Mouse (Mus musculus) neural tube, embryonic 12.5 days (tissue): ENCODE data around the gene Hcrt. TPM values are rescaled to one million over a fixed set of nuclear protein-coding genes. Genes with fewer than 3 reads are reported as not detected.

Source experiments
- ATAC-seq: fragments of 200-750 bp; cut with Nextera tagmentation; 2 replicates; pipeline ENCODE4 v1.8.0; 2017; ENCODE audit warnings: low read depth, mild to moderate bottlenecking, moderate TSS enrichment, moderate library complexity; ENCODE audit not compliant: low FRiP score
- H3K27ac ChIP-seq: fragments of 300-500 bp; sonication (generic); 2 replicates; pipeline ENCODE4 v1.5.1; 2016
- H3K27me3 ChIP-seq: fragments of 300-500 bp; sonication (generic); replicated peaks from 2 replicates; pipeline ENCODE4 v1.6.1; 2016; ENCODE audit warnings: mild to moderate bottlenecking
- H3K36me3 ChIP-seq: fragments of 300-500 bp; sonication (generic); 2 replicates; pipeline ENCODE4 v1.6.1; 2016; ENCODE audit warnings: mild to moderate bottlenecking
- H3K4me1 ChIP-seq: fragments of 300-500 bp; sonication (generic); 2 replicates; pipeline ENCODE4 v1.6.1; 2016
- H3K4me2 ChIP-seq: fragments of 300-500 bp; sonication (generic); replicated peaks from 2 replicates; pipeline ENCODE4 v1.6.1; 2016; ENCODE audit warnings: mild to moderate bottlenecking
- H3K4me3 ChIP-seq: fragments of 300-500 bp; sonication (generic); 2 replicates; pipeline ENCODE4 v1.5.1; 2016
- H3K9ac ChIP-seq: fragments of 300-500 bp; sonication (generic); 2 replicates; pipeline ENCODE4 v1.6.1; 2016; ENCODE audit warnings: mild to moderate bottlenecking
- H3K9me3 ChIP-seq: fragments of 300-500 bp; sonication (generic); 2 replicates; pipeline ENCODE4 v1.6.1; 2016; ENCODE audit warnings: mild to moderate bottlenecking
- WGBS: fragments of 180-500 bp; shearing (Covaris S2); methylation state at CpG from one replicate; pipeline ENCODE4 v1.1.7; 2016; 5-methylcytosine and 5-hydroxymethylcytosine counted together
- polyA plus RNA-seq: library from polyadenylated mRNA; unstranded; fragments of >200 nt; fragmentation: Nextera tagmentation; extraction: Ambion mirVana; gene quantifications from 2 replicates; pipeline ENCODE4 v1.2.1, GENCODE M21; 2016

The Hcrt gene
- polyA plus RNA-seq, 1 experiment from 2014 or later, result 0.38 TPM

GRCm38 (mm10) chr11:100729976-100730375 is 32.8 kb downstream of the Hcrt start:
- Histone ChIP-seq H3K27me3 (no peaks in the 10 kb centered on the region), H3K4me3 (no peak overlapping the region), H3K36me3 (peaks cover 31% of the 10 kb centered on the region), H3K9me3 (no peaks in the 10 kb centered on the region), H3K4me2 (no peak overlapping the region), H3K9ac (no peak overlapping the region), H3K4me1 (no peaks in the 10 kb centered on the region), H3K27ac (no peak overlapping the region)
- ATAC-seq, result no peak
- WGBS, result 87% methylated on average over 4 of the region's 4 CpGs

- Histone ChIP-seq H3K4me1 (0 out of 2 replicates have a peak, but pooled peaks cover 5% of the 10 kb centered on the region), H3K9ac (no peak overlapping the region), H3K9me3 (no peaks in the 10 kb centered on the region), H3K27me3 (no peaks in the 10 kb centered on the region), H3K4me2 (no peak overlapping the region), H3K27ac (no peak overlapping the region), H3K4me3 (no peak overlapping the region), H3K36me3 (peaks cover 31% of the 10 kb centered on the region)
- ATAC-seq, result no peak
- WGBS, result 91% methylated on average over 6 of the region's 6 CpGs
Observed at GRCm38 (mm10) chr11:100728601-100729000, 34.1 kb downstream of the Hcrt start.

DNA sequence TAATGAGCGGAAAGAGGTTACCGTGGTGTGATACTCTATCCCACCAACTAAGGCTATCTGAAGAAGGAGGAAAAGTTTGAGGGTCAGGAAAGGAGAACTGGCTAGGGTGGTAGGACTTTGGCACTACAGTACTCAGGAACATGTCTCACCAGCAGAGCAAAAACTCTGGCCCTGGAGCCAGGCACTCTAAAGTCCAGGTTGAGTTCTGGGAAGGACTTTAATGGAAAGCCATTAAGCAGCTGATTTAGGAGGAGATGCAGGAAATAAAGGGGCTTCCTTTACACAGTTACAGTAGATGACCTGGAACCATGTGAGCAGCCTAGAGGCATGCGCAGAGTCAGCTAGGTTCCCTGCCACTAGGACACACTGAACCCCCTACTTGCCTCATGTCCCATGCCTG is 35.5 kb downstream of the Hcrt start:
- H3K9me3 ChIP-seq, result no peaks in the 10 kb centered on the region
- 97% methylated on average over 3 of the region's 3 CpGs for WGBS

DNA sequence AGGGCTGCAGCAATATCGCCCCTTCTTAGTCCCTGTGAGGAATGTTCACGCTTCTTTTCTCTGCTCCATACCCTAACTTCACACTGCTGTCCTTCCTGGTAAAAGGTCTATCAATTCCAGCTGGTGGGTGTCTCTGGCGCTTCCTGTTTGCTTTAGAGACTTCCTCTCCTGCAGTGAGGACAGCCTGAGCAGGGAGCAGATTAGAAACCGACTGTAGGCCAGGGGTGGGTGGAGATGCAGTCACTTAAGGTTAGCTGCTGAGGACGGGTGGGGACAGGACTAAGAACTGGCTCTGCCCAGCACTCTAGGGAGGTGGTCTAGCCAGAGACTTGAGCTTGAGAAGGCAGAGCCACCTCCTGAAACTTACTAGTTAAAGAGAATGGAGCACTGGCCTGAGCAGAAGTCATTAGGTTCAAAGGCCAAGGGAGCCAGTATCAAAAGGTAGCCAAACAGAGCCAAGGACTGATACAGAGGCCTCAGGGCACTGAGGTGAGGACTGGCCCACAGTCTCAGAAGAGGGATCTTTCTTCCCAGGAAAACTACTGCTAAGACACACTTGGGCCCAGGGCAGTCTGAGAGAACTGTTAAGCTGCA is 37.7 kb downstream of the Hcrt start:
- no peak for ATAC-seq
- Histone ChIP-seq H3K9ac (no peak overlapping the region), H3K27ac (no peak overlapping the region), H3K27me3 (no peaks in the 10 kb centered on the region), H3K36me3 (peaks cover 15% of the 10 kb centered on the region), H3K9me3 (no peaks in the 10 kb centered on the region), H3K4me3 (no peak overlapping the region), H3K4me2 (no peak overlapping the region), H3K4me1 (peaks cover 15% of the 10 kb centered on the region; the same call in 1 of the 2 replicates)
- WGBS, result 56% methylated on average over 5 of the region's 5 CpGs

More for the DNA sequence above, 35.5 kb downstream of the Hcrt start:
- Histone ChIP-seq H3K36me3 (peaks cover 20% of the 10 kb centered on the region), H3K4me3 (no peak overlapping the region), H3K4me1 (0 out of 2 replicates have a peak, but pooled peaks cover 11% of the 10 kb centered on the region), H3K9ac (no peak overlapping the region), H3K27ac (no peak overlapping the region), H3K27me3 (no peaks in the 10 kb centered on the region), H3K4me2 (no peak overlapping the region)
- ATAC-seq, result no peak

DNA sequence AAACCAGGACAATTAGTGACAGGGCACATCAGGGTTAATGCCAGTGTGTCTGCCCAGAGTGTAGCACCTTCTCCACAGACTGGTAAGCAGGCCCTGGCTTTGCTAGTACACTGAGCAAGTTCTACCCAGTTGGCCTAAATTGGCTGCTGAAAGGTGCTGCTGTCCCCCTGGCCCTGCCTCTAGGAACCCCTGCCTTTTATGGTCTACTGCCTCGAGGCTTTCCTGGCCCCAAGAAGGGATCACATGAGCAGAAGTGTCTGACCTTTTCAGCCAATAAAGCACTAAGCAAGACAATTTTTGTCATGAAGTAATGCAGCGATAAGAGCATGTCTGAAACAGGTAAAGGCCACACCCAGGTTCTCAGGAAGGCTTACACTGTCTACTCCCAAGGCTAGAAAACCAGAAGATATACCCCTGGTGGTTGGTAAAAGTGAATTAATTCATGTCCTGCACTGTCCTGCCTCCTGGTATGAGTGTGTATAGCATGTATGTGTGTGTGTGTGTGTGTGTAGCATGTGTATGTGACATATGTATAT is 40.2 kb downstream of the Hcrt start:
- Histone ChIP-seq H3K4me3 (no peak overlapping the region), H3K27ac (no peak overlapping the region), H3K4me2 (no peak overlapping the region), H3K4me1 (peaks cover 15% of the 10 kb centered on the region; the same call in 1 of the 2 replicates), H3K36me3 (peaks cover 26% of the 10 kb centered on the region), H3K9ac (no peak overlapping the region), H3K27me3 (no peaks in the 10 kb centered on the region), H3K9me3 (no peaks in the 10 kb centered on the region)
- WGBS, result 60% methylated on average over 2 of the region's 2 CpGs
- no peak for ATAC-seq

GRCm38 (mm10) chr11:100721776-100722492 is 40.8 kb downstream of the Hcrt start:
- Histone ChIP-seq H3K27me3 (no peaks in the 10 kb centered on the region), H3K9me3 (no peaks in the 10 kb centered on the region), H3K27ac (no peak overlapping the region), H3K4me2 (no peak overlapping the region), H3K9ac (no peak overlapping the region), H3K4me1 (peaks cover 15% of the 10 kb centered on the region; the same call in 1 of the 2 replicates), H3K36me3 (peaks cover 27% of the 10 kb centered on the region), H3K4me3 (no peak overlapping the region)
- WGBS, result 76% methylated on average over 8 of the region's 8 CpGs
- ATAC-seq, result no peak

GRCm38 (mm10) chr11:100721254-100721653 is 41.5 kb downstream of the Hcrt start:
- ATAC-seq, result no peak
- Histone ChIP-seq H3K27me3 (no peaks in the 10 kb centered on the region), H3K36me3 (peaks cover 34% of the 10 kb centered on the region), H3K27ac (no peak overlapping the region), H3K9ac (no peak overlapping the region), H3K9me3 (no peaks in the 10 kb centered on the region), H3K4me2 (no peak overlapping the region), H3K4me1 (peaks cover 15% of the 10 kb centered on the region; the same call in 1 of the 2 replicates), H3K4me3 (no peak overlapping the region)
- WGBS, result 77% methylated on average over 4 of the region's 4 CpGs

- no peak for ATAC-seq
- no peak overlapping the region for H3K9ac ChIP-seq
- H3K4me2 ChIP-seq, result no peak overlapping the region
- no peak overlapping the region for H3K4me3 ChIP-seq
- no peak overlapping the region for H3K27ac ChIP-seq
- H3K9me3 ChIP-seq, result no peaks in the 10 kb centered on the region
- H3K27me3 ChIP-seq, result no peaks in the 10 kb centered on the region
- 79% methylated on average over 5 of the region's 5 CpGs for WGBS
- H3K36me3 ChIP-seq, result peaks cover 43% of the 10 kb centered on the region
- peaks cover 15% of the 10 kb centered on the region; the same call in 1 of the 2 replicates for H3K4me1 ChIP-seq
Observed at GRCm38 (mm10) chr11:100720345-100720744, 42.4 kb downstream of the Hcrt start.

DNA sequence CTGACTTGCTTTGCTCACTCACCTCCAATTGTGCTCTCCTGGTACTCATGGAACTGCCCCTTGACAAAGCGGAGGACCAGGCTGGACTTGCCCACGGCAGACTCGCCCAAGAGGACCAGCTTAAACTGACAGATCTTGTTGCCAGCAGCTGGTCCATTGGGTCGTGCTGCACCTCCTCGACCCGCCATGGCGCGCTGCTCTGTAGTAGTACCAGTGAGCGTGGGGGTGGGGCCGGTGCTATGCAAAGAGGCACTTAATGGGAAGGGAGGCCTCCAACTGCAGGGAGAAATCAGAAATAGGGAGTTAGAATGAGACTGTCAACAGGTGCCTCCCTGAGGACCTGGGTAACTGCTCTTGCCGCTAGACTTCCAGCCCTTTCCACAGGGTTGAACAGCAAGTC is 42.8 kb downstream of the Hcrt start:
- no peak overlapping the region for H3K4me2 ChIP-seq
- H3K9ac ChIP-seq, result no peak overlapping the region
- ATAC-seq, result no peak
- no peaks in the 10 kb centered on the region for H3K9me3 ChIP-seq
- WGBS, result 80% methylated on average over 11 of the region's 11 CpGs
- peaks cover 15% of the 10 kb centered on the region; the same call in 1 of the 2 replicates for H3K4me1 ChIP-seq
- H3K4me3 ChIP-seq, result no peak overlapping the region
- H3K27me3 ChIP-seq, result no peaks in the 10 kb centered on the region
- H3K36me3 ChIP-seq, result peaks cover 46% of the 10 kb centered on the region
- H3K27ac ChIP-seq, result no peak overlapping the region

DNA sequence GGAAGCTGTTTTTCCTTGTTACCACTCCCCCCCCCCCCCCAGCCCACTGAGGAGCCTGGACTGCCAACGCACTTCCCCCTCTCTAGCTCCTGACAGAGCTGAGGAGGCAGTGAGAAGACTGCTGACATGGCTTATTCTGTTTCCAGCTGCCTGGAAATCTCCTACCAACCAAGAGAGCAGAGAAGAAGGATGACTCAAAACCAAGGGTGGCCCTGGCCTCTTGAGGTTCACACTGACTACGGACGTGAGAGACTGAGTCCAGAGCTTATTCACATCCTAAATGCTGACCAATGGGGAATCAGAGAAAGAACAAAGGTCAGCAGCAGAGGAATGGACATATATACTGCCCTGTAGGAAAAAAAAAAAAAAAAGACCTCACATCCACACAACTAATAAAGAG is 43.4 kb downstream of the Hcrt start:
- WGBS, result 84% methylated on average over 3 of the region's 3 CpGs
- no peak overlapping the region for H3K9ac ChIP-seq
- no peak for ATAC-seq
- H3K27ac ChIP-seq, result no peak overlapping the region
- no peaks in the 10 kb centered on the region for H3K27me3 ChIP-seq
- H3K36me3 ChIP-seq, result peaks cover 47% of the 10 kb centered on the region
- H3K4me3 ChIP-seq, result no peak overlapping the region
- H3K4me2 ChIP-seq, result no peak overlapping the region
- peaks cover 13% of the 10 kb centered on the region for H3K4me1 ChIP-seq
- no peaks in the 10 kb centered on the region for H3K9me3 ChIP-seq

- no peak overlapping the region for H3K4me2 ChIP-seq
- no peak overlapping the region for H3K27ac ChIP-seq
- WGBS, result 98% methylated on average over 4 of the region's 4 CpGs
- no peak overlapping the region for H3K4me3 ChIP-seq
- H3K9me3 ChIP-seq, result no peaks in the 10 kb centered on the region
- ATAC-seq, result no peak
- no peaks in the 10 kb centered on the region for H3K27me3 ChIP-seq
- peaks cover 47% of the 10 kb centered on the region for H3K36me3 ChIP-seq
- H3K9ac ChIP-seq, result no peak overlapping the region
- peaks cover 17% of the 10 kb centered on the region for H3K4me1 ChIP-seq
Observed at GRCm38 (mm10) chr11:100718866-100719265, 43.9 kb downstream of the Hcrt start.

DNA sequence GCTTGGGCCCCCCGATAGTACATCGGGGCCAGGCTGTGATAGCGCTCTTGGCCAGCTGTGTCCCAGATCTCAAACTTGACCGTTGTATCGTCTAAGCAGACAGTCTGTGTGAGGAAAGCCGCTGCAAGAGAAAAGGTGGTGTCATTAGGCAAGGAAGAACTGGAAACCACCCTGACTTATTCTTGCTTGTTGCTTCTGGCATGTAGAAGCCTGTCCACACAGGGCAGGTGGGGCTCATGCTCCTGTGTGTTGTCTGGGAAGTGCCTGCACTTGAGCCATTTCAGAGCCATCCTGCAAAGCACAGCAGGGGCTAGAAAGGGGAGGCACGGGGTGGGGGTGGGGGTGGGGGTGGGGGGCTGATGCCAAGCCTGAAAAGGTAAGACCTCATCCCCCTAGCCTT is 44.3 kb downstream of the Hcrt start:
- Histone ChIP-seq H3K36me3 (peaks cover 47% of the 10 kb centered on the region), H3K4me2 (no peak overlapping the region)
- ATAC-seq, result no peak

More for the DNA sequence above, 44.3 kb downstream of the Hcrt start:
- H3K27me3 ChIP-seq, result no peaks in the 10 kb centered on the region
- no peak overlapping the region for H3K4me3 ChIP-seq
- no peaks in the 10 kb centered on the region for H3K9me3 ChIP-seq
- no peak overlapping the region for H3K9ac ChIP-seq
- 94% methylated on average over 7 of the region's 7 CpGs for WGBS
- no peak overlapping the region for H3K27ac ChIP-seq
- H3K4me1 ChIP-seq, result peaks cover 21% of the 10 kb centered on the region
